Mouse (Mus musculus): ENCODE measurements around the gene Baz2b.

Baz2b gene

DNA sequence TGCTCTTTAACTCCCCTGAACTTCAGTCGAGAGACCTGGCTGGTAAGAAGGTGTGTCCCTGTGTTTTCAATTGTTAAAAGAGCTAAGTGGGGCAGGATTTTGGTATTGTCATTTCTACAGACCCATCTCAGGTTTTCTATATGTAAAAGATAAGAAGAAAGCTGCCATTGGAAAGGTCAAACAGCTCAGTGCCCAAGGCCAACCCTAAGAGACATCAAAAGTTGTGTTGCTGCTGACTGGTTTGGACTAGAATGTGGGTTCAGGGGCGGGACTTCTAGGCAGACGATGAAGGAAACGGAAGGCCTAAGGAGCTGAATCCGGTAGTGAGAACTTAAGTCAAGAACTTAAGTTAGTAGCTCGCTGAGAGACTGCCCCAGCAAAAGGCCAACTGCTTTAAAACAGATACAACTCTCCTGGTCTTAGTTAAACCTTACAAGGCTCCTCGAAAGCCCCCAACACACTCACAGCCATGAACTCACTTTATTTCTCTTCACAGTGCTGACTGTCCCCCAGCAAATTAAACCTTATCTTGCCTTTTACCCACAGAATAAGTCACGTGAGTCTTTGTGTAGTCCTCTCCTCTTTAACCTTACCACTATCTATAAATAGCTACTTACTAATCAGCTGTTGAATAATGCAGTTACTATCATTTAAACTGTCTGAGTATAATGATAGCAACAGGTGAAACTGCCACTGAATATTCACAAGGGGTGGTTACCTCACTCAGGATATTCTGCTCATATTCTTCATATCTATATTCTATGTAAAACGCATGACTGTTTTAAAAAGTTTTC lies 158.8 kb downstream of the Baz2b start:
- DNase-seq (ENCODE audit: low spot score in 2 of 2), result no peak

DNA sequence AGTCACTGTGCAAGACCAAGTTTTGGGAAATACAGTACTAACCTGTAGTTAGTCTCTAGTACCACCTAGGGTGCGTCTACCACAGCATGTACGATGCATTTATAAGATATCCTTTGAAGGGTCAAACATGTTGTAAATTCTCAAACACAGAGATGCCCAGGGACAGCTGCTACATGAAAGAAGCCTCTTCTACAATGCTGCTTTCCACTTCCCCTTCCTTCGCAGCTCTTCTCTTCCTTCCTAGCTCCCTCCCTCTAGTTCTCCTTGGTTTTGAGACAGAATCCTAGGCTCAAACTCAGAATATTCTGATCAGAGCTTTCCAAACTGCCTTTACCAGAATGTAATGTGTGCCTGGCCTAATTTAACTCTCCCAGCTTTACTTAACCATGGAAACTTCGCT lies 159.8 kb downstream of the Baz2b start:
- DNase-seq (ENCODE audit: low spot score in 2 of 2), result no peak

DNA sequence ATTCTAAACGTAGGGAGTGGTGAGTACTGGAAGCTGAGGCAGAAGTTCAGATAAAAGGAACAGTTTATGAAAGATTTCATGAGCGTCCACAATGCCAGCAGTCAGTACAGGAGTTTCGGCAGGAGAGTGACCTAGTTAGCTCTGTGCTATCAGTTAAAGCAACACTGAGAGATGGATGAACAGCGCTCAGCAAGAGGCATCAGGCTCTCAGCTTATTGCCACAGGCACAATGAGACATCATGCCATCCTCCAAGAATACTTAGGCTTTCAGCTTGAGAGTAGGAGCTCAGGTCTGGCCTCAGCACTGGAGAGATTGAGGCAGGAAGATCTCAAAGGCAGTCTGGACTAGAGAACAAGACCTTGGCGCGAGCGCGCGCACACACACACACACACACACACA lies 160.3 kb downstream of the Baz2b start:
- DNase-seq (ENCODE audit: low spot score in 2 of 2), result no peak

DNA sequence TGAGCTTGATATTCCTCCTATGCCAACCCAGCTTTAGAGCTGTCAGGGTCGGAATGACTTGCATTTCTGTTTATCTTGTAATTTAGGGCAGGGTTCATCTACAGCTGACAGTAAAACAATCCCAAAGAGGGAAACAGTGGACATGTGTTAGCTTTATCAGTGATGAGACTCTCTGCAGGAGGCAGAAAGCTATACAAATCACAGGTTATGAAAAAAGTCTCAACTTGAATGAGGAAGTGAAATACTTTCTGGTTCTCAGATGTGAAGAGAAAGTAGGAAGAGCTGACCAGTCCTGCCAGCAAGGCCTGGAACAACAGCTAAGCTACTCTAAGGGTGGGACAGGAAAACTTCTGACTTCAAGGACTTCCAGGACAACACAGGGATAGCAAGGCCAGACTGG lies 163.6 kb downstream of the Baz2b start:
- DNase-seq (ENCODE audit: low spot score in 2 of 2), result no peak

DNA sequence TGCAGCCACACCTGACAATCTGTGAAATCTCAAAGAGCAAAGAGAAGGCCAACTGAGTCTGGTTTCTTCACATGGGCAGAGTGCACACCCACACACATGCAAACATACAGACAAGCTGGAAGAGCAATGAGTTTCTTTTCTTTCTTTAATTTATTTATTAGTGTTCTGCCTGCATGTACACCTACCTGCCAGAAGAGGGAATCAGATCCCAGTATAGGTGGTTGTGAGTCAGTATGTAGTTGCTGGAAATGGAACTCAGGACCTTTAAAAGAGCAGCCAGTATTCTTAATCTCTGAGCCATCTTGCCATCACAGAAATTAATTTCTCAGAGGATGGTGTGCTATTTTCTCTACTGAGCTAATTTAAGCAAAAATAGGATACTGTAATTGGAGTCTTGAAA lies 164.7 kb downstream of the Baz2b start:
- no peak for DNase-seq (ENCODE audit: low spot score in 2 of 2)

DNA sequence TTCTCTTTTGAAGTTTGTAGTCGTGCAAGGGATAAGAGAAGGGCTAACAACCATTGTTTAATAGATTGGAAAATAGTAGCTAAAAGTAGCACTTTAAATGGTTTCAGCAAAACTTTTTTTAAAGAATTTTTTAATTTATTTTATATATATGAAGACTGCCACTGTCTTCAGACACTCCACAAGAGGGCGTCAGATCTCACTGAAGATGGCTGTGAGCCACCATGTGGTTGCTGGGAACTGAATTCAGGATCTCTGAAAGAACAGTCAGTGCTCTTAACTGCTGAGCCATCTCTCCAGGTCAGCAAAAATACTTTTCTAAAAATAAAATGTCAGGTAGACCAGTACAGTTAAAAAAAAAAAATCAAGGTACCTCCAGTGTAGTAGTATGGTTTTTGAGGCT lies 165.1 kb downstream of the Baz2b start:
- DNase-seq (ENCODE audit: low spot score in 2 of 2), result no peak

DNA sequence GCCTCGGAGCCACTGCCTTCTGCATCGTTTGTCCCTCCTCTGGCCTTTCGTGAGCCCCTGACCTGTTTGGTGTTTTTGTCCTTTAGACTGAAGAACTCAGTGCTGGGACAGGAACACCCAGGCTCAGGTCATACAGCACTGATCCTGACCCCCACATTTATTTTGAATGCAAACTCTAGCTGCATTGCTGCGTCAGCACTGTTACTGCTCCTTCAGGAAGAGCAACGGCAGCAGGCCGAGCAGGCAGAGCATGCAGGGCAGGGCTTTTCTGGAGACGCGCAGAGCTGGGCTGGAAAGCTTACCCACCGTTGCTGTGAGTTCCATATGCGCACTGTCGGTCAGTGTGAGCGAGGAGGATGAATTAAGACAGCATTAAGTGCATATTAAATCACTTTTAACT lies 166.9 kb downstream of the Baz2b start:
- DNase-seq (ENCODE audit: low spot score in 2 of 2), result no peak

DNA sequence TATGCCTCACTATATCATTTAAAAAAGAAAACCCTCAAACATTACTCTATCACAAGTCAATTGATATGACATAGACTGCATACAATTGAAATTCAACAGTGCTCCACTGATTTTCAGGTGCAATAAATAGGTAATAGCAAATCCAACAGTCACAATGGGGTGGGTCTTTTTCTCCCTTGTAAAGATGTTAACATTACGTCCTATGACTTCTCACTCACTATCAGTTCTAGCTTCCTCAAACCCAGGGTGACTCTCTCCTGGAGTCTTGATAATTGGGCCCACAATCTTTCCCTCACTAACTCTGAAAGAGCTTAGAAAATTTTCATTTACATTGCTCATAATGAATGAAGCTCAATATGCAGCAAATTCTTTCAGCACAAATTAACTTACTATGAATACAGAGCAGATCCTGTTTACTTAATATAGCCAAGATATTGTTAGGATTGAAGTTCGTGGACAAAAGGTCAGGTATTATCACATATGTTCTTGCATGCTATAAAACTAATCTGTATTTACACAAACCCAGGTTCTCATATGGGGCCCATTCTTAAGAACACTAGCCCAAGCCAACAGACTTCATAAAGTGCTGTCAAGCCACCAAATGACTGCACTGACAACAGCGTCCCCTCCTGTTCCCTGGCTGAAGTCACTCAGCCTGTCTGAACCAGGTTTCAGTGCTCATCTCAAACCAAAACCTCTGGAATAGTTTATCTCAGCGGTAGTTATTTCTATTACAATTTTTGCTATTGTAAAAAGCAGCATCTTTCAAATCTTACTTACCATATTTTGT lies 168.0 kb downstream of the Baz2b start:
- DNase-seq (ENCODE audit: low spot score in 2 of 2), result no peak

DNA sequence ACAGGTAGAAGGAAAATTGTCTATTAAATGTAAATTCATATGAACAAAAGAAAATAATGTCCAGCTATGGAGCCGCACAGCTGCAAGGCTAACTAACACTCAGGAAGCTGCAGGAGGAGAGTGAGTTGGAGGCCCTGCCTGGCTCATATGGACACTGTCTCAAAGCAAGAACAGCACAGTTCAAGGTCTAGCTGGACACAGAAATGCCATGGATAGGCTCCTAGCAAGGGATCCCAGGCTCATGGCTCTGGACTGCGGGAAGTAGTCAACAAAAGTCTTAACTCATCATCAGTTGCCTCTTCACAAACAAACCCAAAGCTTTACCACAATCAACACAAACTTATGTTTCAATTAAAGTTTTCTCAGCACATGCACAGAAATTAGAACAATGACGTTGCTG lies 169.5 kb downstream of the Baz2b start:
- DNase-seq (ENCODE audit: low spot score in 2 of 2), result no peak

DNA sequence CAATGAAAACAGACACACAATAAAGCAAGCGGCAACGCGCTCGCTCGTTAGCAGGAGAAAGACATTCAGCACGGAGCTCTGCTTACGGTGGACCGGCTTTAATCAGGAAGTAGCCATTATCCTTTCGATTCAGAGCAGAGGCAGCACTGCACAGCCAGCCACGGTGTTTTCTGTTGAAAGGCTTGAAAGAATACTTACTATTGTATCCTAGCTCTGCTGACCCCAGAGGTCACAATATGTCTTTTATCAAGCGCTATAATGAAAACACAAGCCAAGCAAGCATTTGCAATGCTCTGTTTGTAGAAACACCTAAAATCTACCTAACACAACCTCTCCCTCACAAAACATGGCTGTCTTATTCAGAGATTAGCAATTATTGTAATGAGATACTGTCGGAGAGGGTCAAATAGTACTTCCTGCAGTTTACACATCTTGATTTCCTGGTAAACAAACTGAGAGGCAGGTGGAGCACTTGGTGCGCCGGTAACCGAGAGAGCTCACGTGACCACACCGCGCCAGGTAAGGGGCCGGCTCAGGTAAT lies 172.6 kb downstream of the Baz2b start:
- DNase-seq (ENCODE audit: low spot score in 2 of 2), result peak in 1 of 2 experiments; percentile 15

DNA sequence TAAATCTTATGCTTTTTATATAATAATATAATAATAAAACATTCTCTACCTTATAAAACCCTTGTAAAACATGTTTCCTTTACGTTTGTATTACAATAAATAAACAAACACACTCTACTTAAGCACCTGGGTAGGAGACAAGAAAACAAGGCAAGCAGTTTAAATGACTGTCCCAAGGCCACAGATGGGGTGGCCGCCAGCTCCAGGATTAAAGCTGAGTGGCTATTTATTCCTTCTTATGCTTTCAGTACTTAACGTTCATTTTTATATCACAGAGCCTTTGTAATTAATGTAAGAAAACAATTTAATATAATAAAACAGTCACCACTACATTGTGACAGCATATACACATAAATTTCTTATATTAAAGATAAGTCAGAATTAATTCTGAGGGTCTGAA lies 173.3 kb downstream of the Baz2b start:
- no peak for DNase-seq (ENCODE audit: low spot score in 2 of 2)

DNA sequence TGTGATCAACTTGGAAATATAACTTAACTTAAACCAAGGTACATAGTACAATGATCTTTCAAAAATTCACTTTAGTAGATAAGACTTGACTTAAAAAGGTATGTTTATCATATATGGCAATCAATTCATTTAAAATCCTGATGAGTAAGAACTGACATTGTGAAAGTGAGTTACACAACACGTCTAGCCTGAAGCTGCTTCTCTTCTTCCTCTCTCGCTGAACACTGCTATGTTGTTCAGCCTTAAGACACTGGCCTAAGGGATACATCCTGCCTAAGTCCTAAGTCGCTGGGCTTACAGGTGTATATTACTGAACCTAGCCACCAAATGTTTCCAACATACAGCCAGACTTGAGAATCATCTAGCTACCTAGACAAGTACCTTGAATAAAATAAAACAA lies 178.6 kb downstream of the Baz2b start:
- DNase-seq (ENCODE audit: low spot score in 2 of 2), result no peak

DNA sequence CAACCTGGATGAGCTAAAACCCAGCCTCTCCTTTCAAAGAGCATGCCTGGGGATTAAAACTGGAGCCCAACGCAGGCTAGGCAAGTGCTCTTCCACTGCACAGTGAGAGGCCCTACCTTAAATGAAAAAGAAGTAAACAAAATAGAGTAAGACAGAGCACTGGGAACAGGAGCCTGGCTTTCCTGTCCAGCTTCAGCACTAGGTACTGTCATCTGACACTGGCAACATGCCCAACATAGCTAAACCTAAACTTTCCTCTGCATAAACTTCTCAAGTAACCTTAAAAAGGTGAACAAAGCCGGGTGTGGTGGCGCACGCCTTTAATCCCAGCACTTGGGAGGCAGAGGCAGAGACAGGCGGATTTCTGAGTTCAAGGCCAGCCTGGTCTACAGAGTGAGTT lies 180.6 kb downstream of the Baz2b start:
- DNase-seq (ENCODE audit: low spot score in 2 of 2), result no peak

DNA sequence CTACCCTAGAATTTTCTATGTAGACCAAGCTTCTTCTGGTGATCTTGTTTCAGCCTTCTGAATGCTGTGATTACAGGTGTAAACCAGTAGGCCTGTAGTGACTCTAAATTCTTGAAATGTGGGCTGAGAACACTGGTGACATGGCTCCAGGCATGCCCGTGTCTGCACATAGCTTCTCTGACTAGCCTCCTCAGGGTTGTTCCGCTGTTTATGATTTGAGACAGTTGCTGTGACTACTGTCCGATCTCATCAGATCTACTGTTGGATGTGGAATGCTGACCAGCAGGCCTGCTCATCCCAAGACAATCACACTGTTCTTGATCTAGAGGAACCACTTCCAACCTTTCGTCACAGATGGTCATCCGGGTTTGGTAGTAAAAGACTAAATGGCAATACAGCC lies 182.5 kb downstream of the Baz2b start:
- DNase-seq (ENCODE audit: low spot score in 2 of 2), result no peak

DNA sequence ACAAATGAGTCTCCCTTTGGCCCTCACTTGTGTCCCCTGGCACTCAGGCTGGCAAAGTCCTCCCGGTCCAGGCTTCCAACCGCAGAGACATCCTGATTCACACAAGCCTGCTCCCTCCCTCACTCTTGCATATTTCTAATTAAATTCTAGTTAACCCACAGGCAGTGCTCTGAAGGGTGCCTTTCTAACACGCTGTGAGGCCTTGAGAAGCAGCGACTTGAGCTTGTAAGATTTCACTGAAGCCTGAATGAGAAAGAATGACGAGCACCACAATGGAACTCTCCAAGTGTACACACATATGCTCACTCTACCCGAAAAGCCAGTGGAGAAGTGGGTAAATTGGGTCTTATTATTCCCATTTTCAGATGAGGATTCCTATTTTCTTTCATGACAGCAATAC lies 183.1 kb downstream of the Baz2b start:
- DNase-seq (ENCODE audit: low spot score in 2 of 2), result no peak

DNA sequence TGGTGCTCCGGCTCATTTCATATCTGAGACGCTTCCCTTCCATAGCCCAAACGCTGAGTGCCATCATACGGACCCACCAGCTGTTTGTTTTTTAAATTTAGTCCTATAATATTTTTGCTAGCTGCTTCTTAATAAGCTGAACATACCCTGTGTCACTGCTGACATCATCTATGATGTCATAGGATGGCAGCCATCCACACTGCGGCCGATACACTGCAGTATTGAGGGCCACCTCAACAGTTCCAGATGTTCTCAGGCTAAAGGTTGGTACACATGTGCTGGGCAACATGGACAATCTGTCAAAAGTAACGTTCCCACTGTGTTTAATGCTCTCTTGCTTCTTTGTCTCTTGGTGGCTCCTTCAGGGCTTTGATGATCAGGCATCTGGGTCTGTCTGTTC lies 185.9 kb downstream of the Baz2b start:
- no peak for DNase-seq (ENCODE audit: low spot score in 2 of 2)

DNA sequence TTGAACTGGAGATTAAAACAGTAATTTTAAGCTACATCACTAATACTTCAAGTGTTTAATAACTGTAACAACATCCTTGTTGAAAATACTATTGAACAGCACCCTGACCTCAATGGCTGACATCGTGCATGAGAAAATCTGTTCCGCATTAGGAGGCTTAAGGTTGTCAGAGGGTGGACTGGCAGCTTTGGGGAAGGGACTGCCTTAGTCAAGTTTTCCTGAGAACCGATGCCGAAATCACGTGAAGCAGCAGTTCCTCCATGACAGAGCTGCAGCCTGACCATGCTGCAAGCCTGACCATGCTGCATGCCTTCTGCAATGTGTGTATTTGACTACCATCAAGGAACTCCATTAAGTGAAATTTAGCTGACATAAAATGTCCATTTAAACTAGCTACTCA lies 188.1 kb downstream of the Baz2b start:
- DNase-seq (ENCODE audit: low spot score in 2 of 2), result no peak

DNA sequence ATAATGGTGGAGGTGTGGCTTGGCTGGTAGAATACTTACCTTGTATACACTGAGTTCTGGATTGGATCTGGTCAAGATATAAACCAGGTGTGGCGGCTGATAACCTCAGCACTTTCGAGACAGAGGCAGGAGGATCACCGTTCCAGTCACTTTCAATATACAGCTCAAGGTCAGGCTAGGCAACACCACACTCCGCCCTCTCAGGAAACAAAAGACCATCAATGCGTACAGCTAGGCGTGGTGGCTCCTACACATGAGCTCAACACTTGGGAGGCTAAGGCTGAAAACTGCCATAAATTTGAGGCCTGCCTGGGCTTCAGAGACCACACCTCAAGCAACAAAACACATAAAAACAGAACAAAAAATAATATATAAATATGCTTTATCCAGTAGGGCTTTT lies 188.5 kb downstream of the Baz2b start:
- DNase-seq (ENCODE audit: low spot score in 2 of 2), result no peak

DNA sequence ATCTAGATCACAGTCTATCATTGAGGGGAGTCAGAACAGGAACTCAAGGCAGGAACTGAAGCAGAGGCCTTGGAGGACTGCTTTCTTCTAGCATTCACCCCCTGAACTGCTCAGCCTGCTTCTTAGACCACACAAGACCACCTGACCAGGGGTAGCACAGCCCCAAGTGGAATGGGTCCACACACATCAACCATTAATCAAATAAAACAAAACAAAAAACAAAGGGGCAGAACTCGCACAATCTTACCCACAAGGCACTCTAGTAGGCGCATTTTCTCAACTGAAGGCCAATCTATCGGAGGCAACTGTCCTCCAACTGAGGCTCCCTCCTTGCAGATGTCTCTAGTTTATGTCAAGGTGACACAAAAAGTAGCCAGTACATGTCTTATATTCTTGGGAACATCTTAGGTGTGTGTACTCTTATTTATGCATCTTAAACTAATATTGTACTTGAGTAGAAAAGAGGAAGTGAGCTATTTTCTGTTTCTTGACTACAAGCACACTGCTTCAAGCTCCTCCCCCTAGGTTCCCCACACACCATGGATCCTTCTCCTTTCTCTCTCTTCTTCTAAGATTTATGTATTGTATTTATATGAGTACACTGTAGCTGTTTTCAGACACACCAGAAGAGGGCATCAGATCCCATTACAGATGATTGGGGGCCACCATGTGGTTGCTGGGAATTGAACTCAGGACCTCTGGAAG lies 189.9 kb downstream of the Baz2b start:
- no peak for DNase-seq (ENCODE audit: low spot score in 2 of 2)

DNA sequence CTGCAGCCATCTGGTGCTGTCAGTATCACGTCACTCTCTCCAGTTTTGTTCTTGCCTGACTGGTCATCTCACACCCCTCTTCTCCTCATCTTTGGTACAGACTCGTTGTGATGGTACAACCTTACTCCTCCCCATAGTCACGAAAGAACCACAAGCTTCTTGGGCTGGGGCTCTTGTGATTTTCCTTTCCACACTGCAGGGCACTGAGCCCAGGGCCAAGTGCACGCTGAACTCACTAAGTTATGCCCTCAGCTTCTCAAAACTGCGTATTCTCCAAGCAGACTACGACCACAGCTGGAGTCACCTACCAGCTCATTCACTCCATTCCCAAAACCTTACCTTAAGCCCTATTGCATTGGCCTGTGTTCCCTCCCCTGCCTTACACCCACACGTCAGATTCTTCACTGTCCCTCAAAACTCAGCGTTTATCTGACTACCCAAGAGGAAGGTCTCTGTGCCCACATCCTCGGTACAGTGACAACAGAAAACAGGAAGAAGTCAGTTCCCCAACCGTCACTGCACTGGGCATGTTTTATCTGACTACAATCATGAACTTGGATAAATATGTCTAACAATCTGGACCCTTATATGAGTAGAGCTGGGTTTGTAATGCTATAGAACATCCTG lies 190.7 kb downstream of the Baz2b start:
- peak in 1 of 2 experiments; percentile 17 for DNase-seq (ENCODE audit: low spot score in 2 of 2)

DNA sequence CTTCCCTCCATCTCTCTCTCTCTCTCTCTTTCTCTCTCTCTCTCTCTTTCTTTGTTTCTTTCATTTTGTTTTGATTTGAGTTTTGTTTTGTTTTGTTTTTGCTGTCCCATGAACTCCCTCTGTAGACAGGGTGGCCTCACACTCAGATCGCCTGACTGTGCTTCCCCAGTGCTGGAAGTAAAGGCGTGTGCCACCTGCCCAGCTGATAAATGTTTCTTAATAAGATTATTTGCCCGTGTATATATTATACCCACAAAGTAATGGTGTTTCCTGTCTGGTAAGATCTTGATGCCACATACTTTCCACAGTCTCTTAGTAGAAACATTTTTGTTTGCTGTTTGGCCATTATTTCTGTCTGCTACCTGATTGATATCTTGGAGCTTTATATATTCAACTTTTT lies 198.1 kb downstream of the Baz2b start:
- DNase-seq (ENCODE audit: low spot score in 2 of 2), result no peak

DNA sequence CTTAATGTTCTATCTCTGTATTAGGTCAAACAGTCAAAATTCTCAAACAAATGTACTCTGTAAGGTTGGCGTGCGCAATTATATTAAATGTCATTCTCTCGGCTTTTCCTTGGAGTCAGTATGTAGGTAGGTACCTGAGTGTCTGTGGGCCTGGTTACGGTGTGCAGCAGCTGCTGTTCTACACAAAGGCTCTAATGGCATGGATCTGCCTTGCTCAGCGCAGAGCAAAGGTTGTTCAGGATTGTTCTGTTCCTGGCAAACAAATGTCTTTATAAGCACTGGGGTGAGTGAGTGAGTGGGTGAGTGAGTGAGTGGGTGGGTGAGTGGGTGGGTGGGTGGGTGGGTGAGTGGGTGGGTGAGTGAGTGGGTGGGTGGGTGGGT lies 206.0 kb downstream of the Baz2b start:
- DNase-seq (ENCODE audit: low spot score in 2 of 2), result no peak

Data from spleen, postnatal 14 days (tissue).